Mouse (Mus musculus) bone marrow macrophage, adult 2 months (primary cell): ENCODE results near the gene Dll3.

ENCODE experiments used
- CTCF ChIP-seq: IDR thresholded peaks from 2 replicates; pipeline ENCODE4 v1.5.1; 2012; ENCODE audit warnings: low read depth, mild to moderate bottlenecking, low read length, moderate library complexity
- POLR2A ChIP-seq: IDR thresholded peaks from 2 replicates; pipeline ENCODE4 v1.6.1; 2012; ENCODE audit warnings: mild to moderate bottlenecking, low read depth, low read length, borderline replicate concordance

GRCm38 (mm10) chr7:28298837-28299625, 3.0 kb downstream of the Dll3 start:
- TF ChIP-seq POLR2A = no peak
- no peak for TF ChIP-seq CTCF
